ENCODE assay signal across 29 mouse cellular contexts in the genomic region with DNA sequence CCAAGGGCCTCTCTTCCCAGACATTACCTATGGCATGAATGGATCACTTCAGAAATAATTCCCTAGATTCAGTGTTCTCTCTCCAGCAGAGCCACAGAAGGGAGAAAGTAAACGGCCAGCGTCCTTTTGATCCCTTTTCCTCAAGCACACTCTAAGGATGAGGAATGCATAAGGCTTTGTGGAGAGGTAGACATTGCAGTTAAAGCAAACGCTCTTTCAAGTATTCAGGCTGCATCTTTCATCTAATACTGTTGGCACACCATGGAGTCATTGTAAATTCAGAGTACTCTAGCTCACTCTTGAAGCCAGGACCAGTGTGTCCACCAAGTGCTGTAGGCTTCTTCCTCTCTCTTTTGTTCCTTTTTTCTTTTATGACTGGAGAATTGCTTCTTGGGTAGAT. TPM values are rescaled to one million over a fixed set of nuclear protein-coding genes. Genes with fewer than 3 reads are reported as not detected.
"Had no signal": no experiment of that assay in that cellular context is flagged by ENCODE, and none has a peak within 500 bp of the region (broad histone marks: within the 10 kb centered on the region; RNA-seq: fewer than 3 reads in every experiment).

No protein-coding gene starts in this region.

- ATAC-seq: liver, embryonic 12.5 days; liver, postnatal 0 days; lung, postnatal 0 days; midbrain, embryonic 13.5 days; midbrain, embryonic 15.5 days; midbrain, embryonic 16.5 days had no signal

- H3K36me3 ChIP-seq: limb, embryonic 10.5 days; limb, embryonic 12.5 days; limb, embryonic 13.5 days; limb, embryonic 15.5 days; liver, embryonic 12.5 days; liver, embryonic 13.5 days; liver, embryonic 15.5 days; midbrain, embryonic 10.5 days; midbrain, embryonic 12.5 days; midbrain, embryonic 13.5 days; midbrain, embryonic 15.5 days; neural tube, embryonic 12.5 days had no signal

- H3K4me2 ChIP-seq: limb, embryonic 12.5 days; limb, embryonic 13.5 days; limb, embryonic 15.5 days; liver, embryonic 11.5 days; liver, embryonic 12.5 days; liver, embryonic 13.5 days; liver, embryonic 15.5 days; midbrain, embryonic 11.5 days; midbrain, embryonic 12.5 days; midbrain, embryonic 13.5 days; midbrain, embryonic 15.5 days; neural tube, embryonic 12.5 days had no signal

- H3K9ac ChIP-seq: limb, embryonic 12.5 days; limb, embryonic 13.5 days; limb, embryonic 15.5 days; liver, embryonic 12.5 days; liver, embryonic 13.5 days; liver, embryonic 14.5 days; liver, embryonic 15.5 days; liver, postnatal 0 days; midbrain, embryonic 12.5 days; midbrain, embryonic 13.5 days; midbrain, embryonic 15.5 days; neural tube, embryonic 12.5 days had no signal

- H3K4me1 ChIP-seq: limb, embryonic 10.5 days; limb, embryonic 12.5 days; limb, embryonic 13.5 days; limb, embryonic 15.5 days; liver, embryonic 12.5 days; liver, embryonic 13.5 days; liver, embryonic 15.5 days; megakaryocyte, embryonic 14.5 days; midbrain, embryonic 10.5 days; midbrain, embryonic 12.5 days; midbrain, embryonic 13.5 days; midbrain, embryonic 15.5 days; neural tube, embryonic 12.5 days had no signal

- H3K4me3 ChIP-seq: left cerebral cortex, adult 2 months; limb, embryonic 10.5 days; limb, embryonic 12.5 days; limb, embryonic 13.5 days; limb, embryonic 15.5 days; liver, embryonic 12.5 days; liver, embryonic 13.5 days; liver, embryonic 15.5 days; megakaryocyte, embryonic 14.5 days; midbrain, embryonic 10.5 days; midbrain, embryonic 12.5 days; midbrain, embryonic 13.5 days; midbrain, embryonic 15.5 days; myocyte; neural tube, embryonic 12.5 days had no signal

- H3K27me3 ChIP-seq: limb, embryonic 12.5 days; limb, embryonic 15.5 days; liver, embryonic 12.5 days; liver, embryonic 13.5 days; liver, embryonic 15.5 days; megakaryocyte, embryonic 14.5 days; midbrain, embryonic 12.5 days; midbrain, embryonic 13.5 days; midbrain, embryonic 15.5 days; neural tube, embryonic 12.5 days had no signal

- H3K27ac ChIP-seq: left cerebral cortex, adult 2 months; limb, embryonic 10.5 days; limb, embryonic 12.5 days; limb, embryonic 13.5 days; limb, embryonic 15.5 days; liver, embryonic 12.5 days; liver, embryonic 13.5 days; liver, embryonic 14.5 days; liver, embryonic 15.5 days; macrophage; midbrain, embryonic 10.5 days; midbrain, embryonic 12.5 days; midbrain, embryonic 13.5 days; midbrain, embryonic 15.5 days; neural tube, embryonic 12.5 days had no signal

- DNase-seq: layer of hippocampus, postnatal 36 days; left cerebral cortex, postnatal 4 days; liver; liver, embryonic 13.5 days; liver, postnatal 0 days; lung, adult 2 months; lung, postnatal 10 days; lung, postnatal 36 days; midbrain, embryonic 14.5 days had no signal

- H3K9me3 ChIP-seq: limb, embryonic 10.5 days; limb, embryonic 15.5 days; liver, embryonic 12.5 days; liver, embryonic 13.5 days; liver, embryonic 15.5 days; midbrain, embryonic 10.5 days; midbrain, embryonic 12.5 days; midbrain, embryonic 15.5 days; neural tube, embryonic 12.5 days had no signal

RNA-seq across cellular contexts. Expression of a gene that starts 28.4 kb away (rescaled TPM):
- polyA plus RNA-seq: macrophage; midbrain, embryonic 10.5 days had no signal
